Mouse (Mus musculus): Measurements from ENCODE around the gene Clint1. TPM values are rescaled to one million over a fixed set of nuclear protein-coding genes. Genes with fewer than 3 reads are reported as not detected.
A peak's percentile ranks its signal among the peaks of the same experiment; 100 is the strongest.

The Clint1 gene
- polyA plus RNA-seq, 1 experiment from 2014 or later: 81.5 TPM

GRCm38 (mm10) chr11:45850317-45850716 lies 1.5 kb upstream of the Clint1 start:
- Histone ChIP-seq H3K27ac (no peak overlapping the region), H3K4me3 (no peak overlapping the region), H3K4me1 (peaks cover 17% of the 10 kb centered on the region; the same call in 1 of the 2 replicates), H3K27me3 (ENCODE audit: low read depth, poor library complexity, severe bottlenecking) (no peaks in the 10 kb centered on the region), H3K9me3 (replicated peaks) (no peaks in the 10 kb centered on the region), H3K36me3 (peaks cover 20% of the 10 kb centered on the region)
- WGBS: 57% methylated on average over 3 of the region's 3 CpGs
- DNase-seq (ENCODE audit: low spot score): no peak

- 2% methylated on average over 57 of the region's 58 CpGs for WGBS
- H3K4me3 ChIP-seq: peak overlapping the region; percentile 100
- H3K4me1 ChIP-seq: peaks cover 15% of the 10 kb centered on the region; the same call in 1 of the 2 replicates
- H3K27ac ChIP-seq: peak overlapping the region; percentile 97
- peaks cover 34% of the 10 kb centered on the region for H3K36me3 ChIP-seq
- no peaks in the 10 kb centered on the region for H3K27me3 ChIP-seq (ENCODE audit: low read depth, poor library complexity, severe bottlenecking)
- H3K9me3 ChIP-seq (replicated peaks): no peaks in the 10 kb centered on the region
- peak; percentile 59 for DNase-seq (ENCODE audit: low spot score)
Measured at GRCm38 (mm10) chr11:45852124-45852994, 508 bp downstream of the Clint1 start.

- H3K36me3 ChIP-seq: peaks cover 34% of the 10 kb centered on the region
- no peaks in the 10 kb centered on the region for H3K9me3 ChIP-seq (replicated peaks)
- no peak overlapping the region for H3K27ac ChIP-seq
- DNase-seq (ENCODE audit: low spot score): no peak
- peaks cover 12% of the 10 kb centered on the region; the same call in 1 of the 2 replicates for H3K4me1 ChIP-seq
- WGBS: 75% methylated on average over 6 of the region's 6 CpGs
- H3K4me3 ChIP-seq: peak overlapping the region; percentile 100
- H3K27me3 ChIP-seq (ENCODE audit: low read depth, poor library complexity, severe bottlenecking): no peaks in the 10 kb centered on the region
Measured at GRCm38 (mm10) chr11:45852995-45853317, 1.1 kb downstream of the Clint1 start.

GRCm38 (mm10) chr11:45853916-45854315 lies 2.1 kb downstream of the Clint1 start:
- no peak for DNase-seq (ENCODE audit: low spot score)
- peaks cover 12% of the 10 kb centered on the region; the same call in 1 of the 2 replicates for H3K4me1 ChIP-seq
- H3K27ac ChIP-seq: no peak overlapping the region
- no peaks in the 10 kb centered on the region for H3K9me3 ChIP-seq (replicated peaks)
- peaks cover 43% of the 10 kb centered on the region for H3K36me3 ChIP-seq
- no peaks in the 10 kb centered on the region for H3K27me3 ChIP-seq (ENCODE audit: low read depth, poor library complexity, severe bottlenecking)
- WGBS: 92% methylated on average over 2 of the region's 2 CpGs
- H3K4me3 ChIP-seq: no peak overlapping the region

- no peak for DNase-seq (ENCODE audit: low spot score)
- peaks cover 46% of the 10 kb centered on the region for H3K36me3 ChIP-seq
- no peaks in the 10 kb centered on the region for H3K27me3 ChIP-seq (ENCODE audit: low read depth, poor library complexity, severe bottlenecking)
- 81% methylated on average over 7 of the region's 7 CpGs for WGBS
- no peaks in the 10 kb centered on the region for H3K9me3 ChIP-seq (replicated peaks)
- H3K4me1 ChIP-seq: peaks cover 12% of the 10 kb centered on the region; the same call in 1 of the 2 replicates
- H3K4me3 ChIP-seq: no peak overlapping the region
- H3K27ac ChIP-seq: no peak overlapping the region
Measured at GRCm38 (mm10) chr11:45854381-45854780, 2.5 kb downstream of the Clint1 start.

GRCm38 (mm10) chr11:45855407-45856148 lies 3.7 kb downstream of the Clint1 start:
- H3K27me3 ChIP-seq (ENCODE audit: low read depth, poor library complexity, severe bottlenecking): no peaks in the 10 kb centered on the region
- H3K4me1 ChIP-seq: peaks cover 12% of the 10 kb centered on the region; the same call in 1 of the 2 replicates
- no peak for DNase-seq (ENCODE audit: low spot score)
- no peak overlapping the region for H3K27ac ChIP-seq
- no peak overlapping the region for H3K4me3 ChIP-seq
- WGBS: 82% methylated on average over 7 of the region's 7 CpGs
- peaks cover 56% of the 10 kb centered on the region for H3K36me3 ChIP-seq
- H3K9me3 ChIP-seq (replicated peaks): no peaks in the 10 kb centered on the region

- Histone ChIP-seq H3K4me3 (no peak overlapping the region), H3K9me3 (replicated peaks) (no peaks in the 10 kb centered on the region), H3K36me3 (peaks cover 61% of the 10 kb centered on the region), H3K4me1 (peaks cover 12% of the 10 kb centered on the region; the same call in 1 of the 2 replicates), H3K27me3 (ENCODE audit: low read depth, poor library complexity, severe bottlenecking) (no peaks in the 10 kb centered on the region), H3K27ac (no peak overlapping the region)
- no peak for DNase-seq (ENCODE audit: low spot score)
- 83% methylated on average over 6 of the region's 6 CpGs for WGBS
Measured at GRCm38 (mm10) chr11:45856149-45856516, 4.3 kb downstream of the Clint1 start.

GRCm38 (mm10) chr11:45861334-45861733 lies 9.5 kb downstream of the Clint1 start:
- DNase-seq (ENCODE audit: low spot score): no peak
- no peak overlapping the region for H3K4me3 ChIP-seq
- no peaks in the 10 kb centered on the region for H3K27me3 ChIP-seq (ENCODE audit: low read depth, poor library complexity, severe bottlenecking)
- peaks cover 42% of the 10 kb centered on the region for H3K36me3 ChIP-seq
- no peaks in the 10 kb centered on the region for H3K9me3 ChIP-seq (replicated peaks)
- WGBS: 64% methylated on average over 7 of the region's 7 CpGs
- no peak overlapping the region for H3K27ac ChIP-seq
- no peaks in the 10 kb centered on the region for H3K4me1 ChIP-seq

- Histone ChIP-seq H3K27me3 (ENCODE audit: low read depth, poor library complexity, severe bottlenecking) (no peaks in the 10 kb centered on the region), H3K27ac (no peak overlapping the region), H3K4me1 (no peaks in the 10 kb centered on the region), H3K9me3 (replicated peaks) (no peaks in the 10 kb centered on the region), H3K36me3 (peaks cover 32% of the 10 kb centered on the region), H3K4me3 (no peak overlapping the region)
- 94% methylated on average over 3 of the region's 3 CpGs for WGBS
- no peak for DNase-seq (ENCODE audit: low spot score)
Measured at GRCm38 (mm10) chr11:45864409-45864808, 12.6 kb downstream of the Clint1 start.

GRCm38 (mm10) chr11:45865861-45866260 lies 14.0 kb downstream of the Clint1 start:
- Histone ChIP-seq H3K9me3 (replicated peaks) (no peaks in the 10 kb centered on the region), H3K4me3 (no peak overlapping the region), H3K27ac (no peak overlapping the region), H3K27me3 (ENCODE audit: low read depth, poor library complexity, severe bottlenecking) (no peaks in the 10 kb centered on the region), H3K4me1 (no peaks in the 10 kb centered on the region), H3K36me3 (peaks cover 29% of the 10 kb centered on the region)
- 97% methylated on average over 2 of the region's 2 CpGs for whole genome bisulfite sequencing
- DNase-seq (ENCODE audit: low spot score): no peak

- Histone ChIP-seq H3K9me3 (replicated peaks) (no peaks in the 10 kb centered on the region), H3K27me3 (ENCODE audit: low read depth, poor library complexity, severe bottlenecking) (no peaks in the 10 kb centered on the region), H3K4me1 (no peaks in the 10 kb centered on the region), H3K36me3 (peaks cover 23% of the 10 kb centered on the region), H3K4me3 (no peak overlapping the region), H3K27ac (no peak overlapping the region)
- 93% methylated on average over 4 of the region's 4 CpGs for WGBS
- DNase-seq (ENCODE audit: low spot score): no peak
Measured at GRCm38 (mm10) chr11:45866534-45866933, 14.7 kb downstream of the Clint1 start.

- no peaks in the 10 kb centered on the region for H3K27me3 ChIP-seq (ENCODE audit: low read depth, poor library complexity, severe bottlenecking)
- WGBS: 84% methylated on average over 1 of the region's 1 CpGs
- no peak overlapping the region for H3K27ac ChIP-seq
- no peaks in the 10 kb centered on the region for H3K9me3 ChIP-seq (replicated peaks)
- no peak for DNase-seq (ENCODE audit: low spot score)
- H3K4me3 ChIP-seq: no peak overlapping the region
- H3K36me3 ChIP-seq: peaks cover 29% of the 10 kb centered on the region
- no peaks in the 10 kb centered on the region for H3K4me1 ChIP-seq
Measured at GRCm38 (mm10) chr11:45873666-45874065, 21.8 kb downstream of the Clint1 start.

- H3K9me3 ChIP-seq (replicated peaks): no peaks in the 10 kb centered on the region
- H3K4me1 ChIP-seq: no peaks in the 10 kb centered on the region
- no peak overlapping the region for H3K4me3 ChIP-seq
- H3K36me3 ChIP-seq: peaks cover 25% of the 10 kb centered on the region
- DNase-seq (ENCODE audit: low spot score): no peak
- no peak overlapping the region for H3K27ac ChIP-seq
- no peaks in the 10 kb centered on the region for H3K27me3 ChIP-seq (ENCODE audit: low read depth, poor library complexity, severe bottlenecking)
- WGBS: 95% methylated on average over 6 of the region's 6 CpGs
Measured at GRCm38 (mm10) chr11:45874251-45874650, 22.4 kb downstream of the Clint1 start.
